Comparison of ENCODE assay signal across 10 mouse cellular contexts in the genomic region with DNA sequence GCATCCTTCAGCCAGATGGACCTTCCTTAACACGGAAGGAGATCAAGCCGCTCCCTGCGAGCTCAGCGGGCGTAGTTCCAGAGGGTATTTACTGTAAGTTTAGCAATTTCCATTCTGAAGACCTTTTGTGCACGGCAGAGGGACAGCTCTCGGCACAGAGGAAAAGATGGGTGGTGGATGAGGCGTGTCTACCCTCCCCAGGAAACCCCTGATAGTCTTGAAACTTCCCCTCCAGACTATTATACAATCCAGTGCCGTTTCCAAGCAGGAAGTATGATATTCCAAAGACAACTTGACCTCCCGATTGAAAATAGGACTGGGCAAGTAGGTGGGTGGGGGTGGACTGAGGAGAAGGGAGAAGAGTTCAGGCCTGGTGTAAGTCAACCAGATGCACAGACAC.
DNase-seq lines count a peak whose midpoint lies in the region; ATAC-seq and TF ChIP-seq lines count a peak whose summit lies in the region.
"Had no signal": no experiment of that assay in that cellular context is flagged by ENCODE, and none has a peak within 500 bp of the region (broad histone marks: within the 10 kb centered on the region; RNA-seq: fewer than 3 reads in every experiment).

No protein-coding gene starts in this region.

- H3K36me3 ChIP-seq in stomach, embryonic 16.5 days (ENCODE audit: control insufficient read depth, insufficient read depth, low read length), result no peaks in the 10 kb centered on the region
- no peaks in the 10 kb centered on the region for H3K36me3 ChIP-seq in stomach, postnatal 0 days (ENCODE audit: control insufficient read depth, insufficient read depth, low read length)
- H3K36me3 ChIP-seq in heart, embryonic 15.5 days, result no peaks in the 10 kb centered on the region

- no peak for TF ChIP-seq EP300 in stomach, postnatal 0 days (optimal IDR thresholded peaks at IDR 0.05)

- no peak overlapping the region for H3K4me3 ChIP-seq in stomach, embryonic 16.5 days (replicated peaks; ENCODE audit: low read length)
- H3K4me3 ChIP-seq in stomach, postnatal 0 days (ENCODE audit: low read depth, low read length), result no peak overlapping the region
- no peak overlapping the region for H3K4me3 ChIP-seq in heart, embryonic 15.5 days
- H3K4me3 ChIP-seq: left cerebral cortex, adult 2 months had no signal

- WGBS in stomach, embryonic 16.5 days, result 69% methylated on average over 10 of the region's 10 CpGs
- 63% methylated on average over 10 of the region's 10 CpGs for WGBS in stomach, postnatal 0 days
- WGBS in heart, embryonic 15.5 days, result 70% methylated on average over 10 of the region's 10 CpGs

- H3K27me3 ChIP-seq in stomach, embryonic 16.5 days (ENCODE audit: control insufficient read depth, insufficient read depth, low read length), result no peaks in the 10 kb centered on the region
- no peaks in the 10 kb centered on the region for H3K27me3 ChIP-seq in stomach, postnatal 0 days (ENCODE audit: control insufficient read depth, insufficient read depth, low read length)
- H3K27me3 ChIP-seq in heart, embryonic 15.5 days, result no peaks in the 10 kb centered on the region

- no peaks in the 10 kb centered on the region for H3K9me3 ChIP-seq in stomach, embryonic 16.5 days (replicated peaks; ENCODE audit: control insufficient read depth, low read length)
- H3K9me3 ChIP-seq in stomach, postnatal 0 days (ENCODE audit: control insufficient read depth, low read length), result no peaks in the 10 kb centered on the region
- no peaks in the 10 kb centered on the region for H3K9me3 ChIP-seq in heart, embryonic 15.5 days (replicated peaks)

- no peak overlapping the region for H3K4me2 ChIP-seq in stomach, embryonic 16.5 days (ENCODE audit: low read depth, low read length)
- no peak overlapping the region for H3K4me2 ChIP-seq in stomach, postnatal 0 days (replicated peaks; ENCODE audit: low read depth)
- H3K4me2 ChIP-seq in heart, embryonic 15.5 days, result no peak overlapping the region

- TF ChIP-seq CTCF in stomach, postnatal 0 days (IDR thresholded peaks at IDR 0.05; ENCODE audit: low read depth), result no peak

- DNase-seq in stomach, postnatal 0 days (ENCODE audit: low spot score), result no peak
- DNase-seq in kidney, postnatal 14 days, result peak; percentile 71
- peak; percentile 6 for DNase-seq in skeletal muscle tissue, adult 2 months (ENCODE audit: low read depth, low spot score)
- no peak for DNase-seq in yolk sac, embryonic 10.5 days (ENCODE audit: low spot score)
- DNase-seq in urinary bladder, postnatal 10 days (ENCODE audit: low spot score), result no peak
- no peak for DNase-seq in embryo, embryonic 10.5 days (ENCODE audit: low spot score)
- DNase-seq: thymus, postnatal 4 days had no signal

- peak; percentile 66 for ATAC-seq in stomach, embryonic 16.5 days (ENCODE audit: insufficient read depth, low FRiP score)
- no peak for ATAC-seq in stomach, postnatal 0 days (ENCODE audit: low FRiP score, low TSS enrichment)
- peak; percentile 74 for ATAC-seq in heart, embryonic 15.5 days (replicated peaks; ENCODE audit: insufficient number of reproducible peaks, insufficient read depth, low FRiP score, low read depth)

- no peak overlapping the region for H3K27ac ChIP-seq in stomach, embryonic 16.5 days (ENCODE audit: low read length)
- no peak overlapping the region for H3K27ac ChIP-seq in stomach, postnatal 0 days (replicated peaks)
- no peak overlapping the region for H3K27ac ChIP-seq in heart, embryonic 15.5 days
- H3K27ac ChIP-seq: left cerebral cortex, adult 2 months had no signal

- H3K4me1 ChIP-seq in stomach, embryonic 16.5 days (ENCODE audit: control insufficient read depth, insufficient read depth, low read length), result peaks cover 5% of the 10 kb centered on the region; the same call in 1 of the 2 replicates
- H3K4me1 ChIP-seq in stomach, postnatal 0 days (replicated peaks; ENCODE audit: control insufficient read depth, insufficient read depth), result no peaks in the 10 kb centered on the region
- peaks cover 12% of the 10 kb centered on the region for H3K4me1 ChIP-seq in heart, embryonic 15.5 days (replicated peaks)

- H3K9ac ChIP-seq in stomach, embryonic 16.5 days (ENCODE audit: low read length), result no peak overlapping the region
- no peak overlapping the region for H3K9ac ChIP-seq in stomach, postnatal 0 days (ENCODE audit: low read length)
- no peak overlapping the region for H3K9ac ChIP-seq in heart, embryonic 15.5 days

Comparison
In these comparisons a context has a peak if more than half of its experiments do, and no peak if none do; other contexts are left out.
1. DNase-seq: peak in kidney, postnatal 14 days (single experiment) and skeletal muscle tissue, adult 2 months (single experiment); none in stomach, postnatal 0 days (single experiment), yolk sac, embryonic 10.5 days (single experiment), urinary bladder, postnatal 10 days (single experiment) and embryo, embryonic 10.5 days (single experiment).